Mouse (Mus musculus) lung, adult 2 months (tissue): ENCODE results near the gene Sh3bp2.

Experiments
- CTCF ChIP-seq: fragments of 200-500 bp; IDR thresholded peaks from 2 replicates; pipeline ENCODE4 v1.5.1; 2011; ENCODE audit warnings: mild to moderate bottlenecking, low read length, control low read depth; ENCODE audit not compliant: insufficient read depth
- POLR2A ChIP-seq: fragments of 200-500 bp; IDR thresholded peaks from 2 replicates; pipeline ENCODE4 v1.6.1; 2011; ENCODE audit warnings: low read depth, mild to moderate bottlenecking, control low read depth, low read length, borderline replicate concordance; ENCODE audit errors: extremely low read depth

- no peak for TF ChIP-seq CTCF
- no peak for TF ChIP-seq POLR2A
These were observed 11.4 kb upstream of the Sh3bp2 start for GRCm38 (mm10) chr5:34514218-34514566.
